Mouse (Mus musculus): Measurements from ENCODE around the gene Rab40c.

- TF ChIP-seq EP300 (IDR thresholded peaks at IDR 0.05; ENCODE audit: low read depth) (0 out of 2 replicates have a peak, but pooled peaks have one; percentile 32), CTCF (IDR thresholded peaks at IDR 0.05; ENCODE audit: low read depth) (peak; percentile 24)
These were observed 487 bp upstream of the Rab40c start for GRCm38 (mm10) chr17:25919786-25920642.
